Mouse (Mus musculus): ENCODE measurements at regions not wholly inside any gene's neighbourhood (a gene's known extent, or its start where the extent isn't known, plus 50 kb on each side); places are given as distances from the start of the nearest gene placed in this dataset.
"Not testable (repeated sequence)": the region's sequence is repeated elsewhere in the genome, so short reads cannot be mapped to it uniquely, and the experiment has no call there.

GRCm38 (mm10) chr13:3341416-3341815, 196.4 kb upstream of the Gdi2 start:
- no peak for ATAC-seq (replicated peaks; ENCODE audit: low FRiP score, poor library complexity, severe bottlenecking)

- ATAC-seq (replicated peaks; ENCODE audit: low FRiP score, poor library complexity, severe bottlenecking) = no peak
Observed at GRCm38 (mm10) chr13:3343611-3344010, 194.3 kb upstream of the Gdi2 start.

GRCm38 (mm10) chr13:3354912-3355311, 183.0 kb upstream of the Gdi2 start:
- ATAC-seq (replicated peaks; ENCODE audit: low FRiP score, poor library complexity, severe bottlenecking) = not testable (repeated sequence)

GRCm38 (mm10) chr13:3358079-3358608, 179.7 kb upstream of the Gdi2 start:
- no peak for ATAC-seq (replicated peaks; ENCODE audit: low FRiP score, poor library complexity, severe bottlenecking)

GRCm38 (mm10) chr13:3358996-3359750, 178.7 kb upstream of the Gdi2 start:
- ATAC-seq (replicated peaks; ENCODE audit: low FRiP score, poor library complexity, severe bottlenecking) = no peak

- not testable (repeated sequence) for ATAC-seq (replicated peaks; ENCODE audit: low FRiP score, poor library complexity, severe bottlenecking)
Observed at GRCm38 (mm10) chr13:3359751-3360260, 178.1 kb upstream of the Gdi2 start.

- no peak for ATAC-seq (replicated peaks; ENCODE audit: low FRiP score, poor library complexity, severe bottlenecking)
Observed at GRCm38 (mm10) chr13:3360503-3361490, 177.1 kb upstream of the Gdi2 start.

- ATAC-seq (replicated peaks; ENCODE audit: low FRiP score, poor library complexity, severe bottlenecking) = no peak
Observed at GRCm38 (mm10) chr13:3372701-3373100, 165.2 kb upstream of the Gdi2 start.

GRCm38 (mm10) chr13:3373522-3374220, 164.2 kb upstream of the Gdi2 start:
- not testable (repeated sequence) for ATAC-seq (replicated peaks; ENCODE audit: low FRiP score, poor library complexity, severe bottlenecking)

GRCm38 (mm10) chr13:3374796-3375195, 163.1 kb upstream of the Gdi2 start:
- ATAC-seq (replicated peaks; ENCODE audit: low FRiP score, poor library complexity, severe bottlenecking) = no peak

GRCm38 (mm10) chr13:3377801-3378200, 160.1 kb upstream of the Gdi2 start:
- ATAC-seq (replicated peaks; ENCODE audit: low FRiP score, poor library complexity, severe bottlenecking) = not testable (repeated sequence)

GRCm38 (mm10) chr13:3405783-3406182, 132.1 kb upstream of the Gdi2 start:
- not testable (repeated sequence) for ATAC-seq (replicated peaks; ENCODE audit: low FRiP score, poor library complexity, severe bottlenecking)

GRCm38 (mm10) chr13:3406236-3407017, 131.4 kb upstream of the Gdi2 start:
- peak; percentile 86 for ATAC-seq (replicated peaks; ENCODE audit: low FRiP score, poor library complexity, severe bottlenecking)

GRCm38 (mm10) chr13:3410281-3410680, 127.6 kb upstream of the Gdi2 start:
- not testable (repeated sequence) for ATAC-seq (replicated peaks; ENCODE audit: low FRiP score, poor library complexity, severe bottlenecking)

- ATAC-seq (replicated peaks; ENCODE audit: low FRiP score, poor library complexity, severe bottlenecking) = no peak
Observed at GRCm38 (mm10) chr13:3417026-3417425, 120.8 kb upstream of the Gdi2 start.

- ATAC-seq (replicated peaks; ENCODE audit: low FRiP score, poor library complexity, severe bottlenecking) = not testable (repeated sequence)
Observed at GRCm38 (mm10) chr13:3455374-3455773, 82.5 kb upstream of the Gdi2 start.

GRCm38 (mm10) chr13:3476884-3477283, 61.0 kb upstream of the Gdi2 start:
- ATAC-seq (replicated peaks; ENCODE audit: low FRiP score, poor library complexity, severe bottlenecking) = no peak

- peak; percentile 67 for ATAC-seq (replicated peaks; ENCODE audit: low FRiP score, poor library complexity, severe bottlenecking)
Observed at GRCm38 (mm10) chr13:3477997-3478728, 59.7 kb upstream of the Gdi2 start.
